ENCODE assay signal across 17 mouse cellular contexts in genomic region chr11:51593849-51594248, GRCm38 (mm10).
"Had no signal": no experiment of that assay in that cellular context is flagged by ENCODE, and none has a peak within 500 bp of the region (broad histone marks: within the 10 kb centered on the region; RNA-seq: fewer than 3 reads in every experiment).

No protein-coding gene starts in this region.

- H3K9me3 ChIP-seq: kidney, embryonic 15.5 days; limb, embryonic 15.5 days; liver, embryonic 15.5 days; neural tube, embryonic 12.5 days had no signal

- H3K27ac ChIP-seq: kidney, embryonic 15.5 days; limb, embryonic 12.5 days; limb, embryonic 15.5 days; liver, embryonic 15.5 days; neural tube, embryonic 12.5 days had no signal

- DNase-seq: kidney, adult 8-10 months; kidney, postnatal 10 days; kidney, postnatal 36 days; left cerebral cortex, postnatal 4 days; lung, adult 2 months; lung, postnatal 14 days; lung, postnatal 4 days; midbrain, embryonic 14.5 days; thymus, adult 2 months; thymus, postnatal 25 days had no signal

- H3K4me1 ChIP-seq: kidney, embryonic 15.5 days; limb, embryonic 12.5 days; limb, embryonic 15.5 days; neural tube, embryonic 12.5 days had no signal

- H3K4me3 ChIP-seq: kidney, embryonic 15.5 days; limb, embryonic 12.5 days; limb, embryonic 15.5 days; liver, embryonic 15.5 days; neural tube, embryonic 12.5 days had no signal

- H3K27me3 ChIP-seq: kidney, embryonic 15.5 days; limb, embryonic 12.5 days; limb, embryonic 15.5 days; liver, embryonic 15.5 days; neural tube, embryonic 12.5 days had no signal

- H3K9ac ChIP-seq: kidney, embryonic 15.5 days; limb, embryonic 12.5 days; limb, embryonic 15.5 days; liver, embryonic 15.5 days; neural tube, embryonic 12.5 days had no signal

- H3K4me2 ChIP-seq: kidney, embryonic 15.5 days; limb, embryonic 12.5 days; limb, embryonic 15.5 days; liver, embryonic 11.5 days; liver, embryonic 15.5 days; midbrain, embryonic 11.5 days; neural tube, embryonic 12.5 days had no signal
